Mouse (Mus musculus): Measurements from ENCODE around the gene Mgat4e. TPM values are rescaled to one million over a fixed set of nuclear protein-coding genes. Genes with fewer than 3 reads are reported as not detected.

The Mgat4e gene
- total RNA-seq, 2 experiments from 2014 or later: not detected

- DNase-seq (ENCODE audit: low spot score in 2 of 2): no peak
These were observed 33.6 kb downstream of the Mgat4e start for GRCm38 (mm10) chr1:134515891-134516290.

- DNase-seq (ENCODE audit: low spot score in 2 of 2): no peak
These were observed 35.4 kb downstream of the Mgat4e start for GRCm38 (mm10) chr1:134513876-134514590.

- peak; percentile 22 to 40 for DNase-seq (ENCODE audit: low spot score in 2 of 2)
These were observed 36.1 kb downstream of the Mgat4e start for GRCm38 (mm10) chr1:134513312-134513860.

GRCm38 (mm10) chr1:134512584-134512983, 36.9 kb downstream of the Mgat4e start:
- DNase-seq (ENCODE audit: low spot score in 2 of 2): no peak

- no peak for DNase-seq (ENCODE audit: low spot score in 2 of 2)
These were observed 37.3 kb downstream of the Mgat4e start for GRCm38 (mm10) chr1:134512183-134512582.

GRCm38 (mm10) chr1:134510018-134510417, 39.5 kb downstream of the Mgat4e start:
- DNase-seq (ENCODE audit: low spot score in 2 of 2): no peak

- DNase-seq (ENCODE audit: low spot score in 2 of 2): peak in 1 of 2 experiments; percentile 22
These were observed 43.3 kb downstream of the Mgat4e start for GRCm38 (mm10) chr1:134506201-134506600.

- DNase-seq (ENCODE audit: low spot score in 2 of 2): no peak
These were observed 48.6 kb downstream of the Mgat4e start for GRCm38 (mm10) chr1:134500916-134501315.

GRCm38 (mm10) chr1:134495991-134496390, 53.5 kb downstream of the Mgat4e start:
- DNase-seq (ENCODE audit: low spot score in 2 of 2): peak in 1 of 2 experiments; percentile 25

GRCm38 (mm10) chr1:134495216-134495539, 54.3 kb downstream of the Mgat4e start:
- no peak for DNase-seq (ENCODE audit: low spot score in 2 of 2)

GRCm38 (mm10) chr1:134494428-134495215, 54.9 kb downstream of the Mgat4e start, which contains the start of gene Rabif:
Rabif (plus strand) TSS chr1:134494648.
- peak; percentile 97 to 98 for DNase-seq (ENCODE audit: low spot score in 2 of 2)

- DNase-seq (ENCODE audit: low spot score in 2 of 2): no peak
These were observed 55.5 kb downstream of the Mgat4e start for GRCm38 (mm10) chr1:134493956-134494355.

GRCm38 (mm10) chr1:134493496-134493895, 56.0 kb downstream of the Mgat4e start:
- DNase-seq (ENCODE audit: low spot score in 2 of 2): no peak

GRCm38 (mm10) chr1:134492276-134492675, 57.2 kb downstream of the Mgat4e start:
- DNase-seq (ENCODE audit: low spot score in 2 of 2): no peak

Other genes starting within 250 kb of the Mgat4e start
- 1 to 10 TPM; 1.4 TPM for gene Ppfia4, start 216.8 kb downstream of the Mgat4e start, total RNA-seq (2021)
- gene Tmem183a, start 187.7 kb downstream of the Mgat4e start, total RNA-seq (2021): 10 to 100 TPM; 44.7 to 55.5 TPM
- not detected for gene 4933406M09Rik, start 163.7 kb downstream of the Mgat4e start, total RNA-seq (2021)
- 10 to 100 TPM; 33.0 to 57.8 TPM for gene Cyb5r1, start 144.1 kb downstream of the Mgat4e start, total RNA-seq (2021)
- gene Adipor1, start 134.3 kb downstream of the Mgat4e start, total RNA-seq (2021): 100 to 1,000 TPM; 132 to 137 TPM
- 10 to 100 TPM; 18.7 to 20.7 TPM for gene Klhl12, start 94.2 kb downstream of the Mgat4e start, total RNA-seq (2021)
- 10 to 100 TPM; 22.0 to 27.1 TPM for gene Rabif, start 55.0 kb downstream of the Mgat4e start, total RNA-seq (2021)
- gene Kdm5b, start 10.5 kb upstream of the Mgat4e start, total RNA-seq (2021): 10 to 100 TPM; 35.4 to 41.0 TPM
- gene Syt2, start 97.0 kb upstream of the Mgat4e start, total RNA-seq (2021): under 1 TPM in 1 of 2 experiments, not detected in 1; 0.07 TPM